Mouse (Mus musculus): ENCODE data around the gene Veph1. TPM values are rescaled to one million over a fixed set of nuclear protein-coding genes. Genes with fewer than 3 reads are reported as not detected.

Veph1 gene
- polyA plus RNA-seq, 2 experiments, result 0.85 to 2.3 TPM

DNA sequence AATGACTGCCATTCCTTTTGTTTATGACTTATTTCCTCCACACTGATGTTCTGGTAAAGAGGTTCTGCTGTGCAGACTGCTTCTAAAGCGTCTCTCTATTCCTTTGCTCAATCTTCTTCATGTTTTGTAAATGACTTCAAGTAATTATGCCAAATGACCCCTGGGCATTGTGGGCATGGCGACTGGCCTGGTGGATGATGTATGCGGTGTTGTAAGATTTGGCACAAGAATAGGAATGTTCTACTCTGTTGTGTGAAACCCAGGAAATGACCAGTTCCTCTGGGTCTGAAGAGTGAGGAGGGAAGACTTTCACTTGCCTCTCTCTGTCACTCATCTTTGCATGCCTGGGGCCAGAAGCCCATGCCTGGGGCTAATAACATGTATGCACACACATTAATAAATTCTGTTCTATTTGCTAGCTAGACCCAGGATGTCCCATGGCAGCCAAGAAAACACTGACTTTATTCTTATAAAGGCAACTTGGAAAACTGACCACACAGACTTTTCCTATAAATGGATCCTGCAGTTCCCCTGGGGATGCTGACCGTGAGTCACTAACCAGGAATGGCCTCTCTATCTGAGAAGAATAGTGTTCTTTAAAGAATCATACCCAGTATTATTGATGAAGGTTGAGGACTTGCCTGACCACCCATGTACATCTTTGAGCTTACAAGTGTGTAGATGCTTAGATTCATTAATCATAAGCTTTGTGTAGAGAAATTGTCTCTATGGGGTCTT, 87.6 kb downstream of the Veph1 start:
- TF ChIP-seq POLR2A (IDR thresholded peaks at IDR 0.05; ENCODE audit: borderline replicate concordance, extremely low read depth, insufficient read depth, insufficient read length), result no peak
- Histone ChIP-seq H3K4me3 (replicated peaks; ENCODE audit: low read length) (no peak overlapping the region), H3K36me3 (ENCODE audit: control insufficient read depth, insufficient read depth, low read length) (no peaks in the 10 kb centered on the region), H3K9ac (ENCODE audit: low read depth, low read length, severe bottlenecking) (no peak overlapping the region), H3K4me1 (ENCODE audit: control insufficient read depth, insufficient read depth, low read length) (no peaks in the 10 kb centered on the region; the same call in 1 of the 2 replicates), H3K27me3 (ENCODE audit: control insufficient read depth, insufficient read depth, low read length) (no peaks in the 10 kb centered on the region), H3K9me3 (ENCODE audit: control insufficient read depth, low read length) (no peaks in the 10 kb centered on the region), H3K4me2 (replicated peaks; ENCODE audit: low read depth, low read length, severe bottlenecking) (no peak overlapping the region), H3K27ac (replicated peaks; ENCODE audit: low read depth, low read length) (no peak overlapping the region)
- ATAC-seq (ENCODE audit: low FRiP score, low read depth) (no peak), DNase-seq (ENCODE audit: low spot score) (no peak)
- WGBS, result 69% methylated on average over 4 of the region's 4 CpGs

GRCm38 (mm10) chr3:66193910-66194562, 102.6 kb downstream of the Veph1 start:
- Histone ChIP-seq H3K9ac (ENCODE audit: low read depth, low read length, severe bottlenecking) (no peak overlapping the region), H3K27me3 (ENCODE audit: control insufficient read depth, insufficient read depth, low read length) (no peaks in the 10 kb centered on the region), H3K4me1 (ENCODE audit: control insufficient read depth, insufficient read depth, low read length) (no peaks in the 10 kb centered on the region), H3K27ac (replicated peaks; ENCODE audit: low read depth, low read length) (no peak overlapping the region), H3K36me3 (ENCODE audit: control insufficient read depth, insufficient read depth, low read length) (no peaks in the 10 kb centered on the region), H3K4me3 (replicated peaks; ENCODE audit: low read length) (no peak overlapping the region), H3K9me3 (ENCODE audit: control insufficient read depth, low read length) (no peaks in the 10 kb centered on the region), H3K4me2 (replicated peaks; ENCODE audit: low read depth, low read length, severe bottlenecking) (no peak overlapping the region)
- no peak for DNase-seq (ENCODE audit: low spot score)
- 63% methylated on average over 3 of the region's 3 CpGs for WGBS
- ATAC-seq (ENCODE audit: low FRiP score, low read depth), result no peak
- TF ChIP-seq POLR2A (IDR thresholded peaks at IDR 0.05; ENCODE audit: borderline replicate concordance, extremely low read depth, insufficient read depth, insufficient read length), result no peak

DNA sequence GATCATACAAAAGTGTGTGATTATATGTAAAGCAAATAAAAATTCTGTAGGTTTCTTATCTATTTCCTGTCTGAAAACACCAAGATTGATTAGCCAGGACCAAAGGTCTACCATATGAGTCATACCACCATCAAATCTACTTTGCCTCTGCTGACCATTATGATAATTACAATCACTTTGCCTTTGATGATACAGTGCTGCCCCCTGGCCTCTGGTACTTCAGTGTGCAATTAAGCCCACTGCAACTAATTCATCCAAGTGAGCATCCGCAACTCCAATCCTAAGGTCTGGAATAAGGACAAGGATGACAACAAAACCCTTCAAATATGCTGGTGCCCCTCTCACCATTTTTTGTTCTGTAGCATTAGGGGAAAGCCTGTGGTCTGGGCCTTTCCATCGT, 117.0 kb downstream of the Veph1 start:
- Histone ChIP-seq H3K9ac (ENCODE audit: low read depth, low read length, severe bottlenecking) (no peak overlapping the region), H3K4me2 (replicated peaks; ENCODE audit: low read depth, low read length, severe bottlenecking) (no peak overlapping the region), H3K4me1 (ENCODE audit: control insufficient read depth, insufficient read depth, low read length) (no peaks in the 10 kb centered on the region), H3K9me3 (ENCODE audit: control insufficient read depth, low read length) (no peaks in the 10 kb centered on the region), H3K27ac (replicated peaks; ENCODE audit: low read depth, low read length) (no peak overlapping the region), H3K4me3 (replicated peaks; ENCODE audit: low read length) (no peak overlapping the region), H3K36me3 (ENCODE audit: control insufficient read depth, insufficient read depth, low read length) (no peaks in the 10 kb centered on the region), H3K27me3 (ENCODE audit: control insufficient read depth, insufficient read depth, low read length) (no peaks in the 10 kb centered on the region)
- ATAC-seq (ENCODE audit: low FRiP score, low read depth) (no peak), DNase-seq (ENCODE audit: low spot score) (no peak)
- TF ChIP-seq POLR2A (IDR thresholded peaks at IDR 0.05; ENCODE audit: borderline replicate concordance, extremely low read depth, insufficient read depth, insufficient read length), result no peak
- 79% methylated on average over 2 of the region's 2 CpGs for WGBS

DNA sequence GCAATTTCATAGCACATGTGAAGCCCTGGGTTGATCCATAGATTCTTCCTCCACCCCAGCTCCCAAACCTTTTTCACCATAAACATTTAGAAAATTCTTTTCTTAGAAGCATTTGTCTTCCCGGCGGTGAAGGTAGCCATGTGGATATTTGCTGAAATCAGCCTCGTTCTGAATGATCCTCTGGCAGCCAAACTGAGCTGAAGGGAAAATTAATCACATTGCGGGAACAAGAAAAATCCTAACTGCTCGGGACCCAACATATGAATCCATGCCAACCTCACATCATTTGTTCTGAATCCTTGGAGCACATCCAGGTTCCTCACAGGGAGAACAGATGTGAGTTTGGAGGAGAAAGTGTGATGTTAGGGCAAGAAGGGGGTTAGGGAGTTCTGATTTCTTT, 123.7 kb downstream of the Veph1 start:
- peak overlapping the region; percentile 74 for H3K27ac ChIP-seq (replicated peaks; ENCODE audit: low read depth, low read length)
- WGBS, result 28% methylated on average over 5 of the region's 5 CpGs
- no peak for TF ChIP-seq POLR2A (IDR thresholded peaks at IDR 0.05; ENCODE audit: borderline replicate concordance, extremely low read depth, insufficient read depth, insufficient read length)
- no peak overlapping the region for H3K4me3 ChIP-seq (replicated peaks; ENCODE audit: low read length)
- no peaks in the 10 kb centered on the region for H3K27me3 ChIP-seq (ENCODE audit: control insufficient read depth, insufficient read depth, low read length)
- H3K9ac ChIP-seq (ENCODE audit: low read depth, low read length, severe bottlenecking), result no peak overlapping the region
- peaks cover 5% of the 10 kb centered on the region; the same call in 1 of the 2 replicates for H3K4me1 ChIP-seq (ENCODE audit: control insufficient read depth, insufficient read depth, low read length)
- no peaks in the 10 kb centered on the region for H3K36me3 ChIP-seq (ENCODE audit: control insufficient read depth, insufficient read depth, low read length)
- H3K9me3 ChIP-seq (ENCODE audit: control insufficient read depth, low read length), result no peaks in the 10 kb centered on the region
- peak; percentile 87 for DNase-seq (ENCODE audit: low spot score)
- peak; percentile 81 for ATAC-seq (ENCODE audit: low FRiP score, low read depth)
- no peak overlapping the region for H3K4me2 ChIP-seq (replicated peaks; ENCODE audit: low read depth, low read length, severe bottlenecking)

- H3K4me2 ChIP-seq (replicated peaks; ENCODE audit: low read depth, low read length, severe bottlenecking), result no peak overlapping the region
- H3K27me3 ChIP-seq (ENCODE audit: control insufficient read depth, insufficient read depth, low read length), result no peaks in the 10 kb centered on the region
- no peak overlapping the region for H3K9ac ChIP-seq (ENCODE audit: low read depth, low read length, severe bottlenecking)
- no peak overlapping the region for H3K27ac ChIP-seq (replicated peaks; ENCODE audit: low read depth, low read length)
- H3K36me3 ChIP-seq (ENCODE audit: control insufficient read depth, insufficient read depth, low read length), result no peaks in the 10 kb centered on the region
- H3K9me3 ChIP-seq (ENCODE audit: control insufficient read depth, low read length), result no peaks in the 10 kb centered on the region
- 75% methylated on average over 3 of the region's 3 CpGs for WGBS
- no peak for ATAC-seq (ENCODE audit: low FRiP score, low read depth)
- DNase-seq (ENCODE audit: low spot score), result no peak
- H3K4me3 ChIP-seq (replicated peaks; ENCODE audit: low read length), result no peak overlapping the region
- H3K4me1 ChIP-seq (ENCODE audit: control insufficient read depth, insufficient read depth, low read length), result peaks cover 17% of the 10 kb centered on the region
- no peak for TF ChIP-seq POLR2A (IDR thresholded peaks at IDR 0.05; ENCODE audit: borderline replicate concordance, extremely low read depth, insufficient read depth, insufficient read length)
These were observed 126.6 kb downstream of the Veph1 start for GRCm38 (mm10) chr3:66169873-66170538.

Measured in limb, embryonic 14.5 days (tissue).